Mouse (Mus musculus) small intestine, adult 2 months (tissue): ENCODE data around the gene Nkx3-2.

ENCODE experiments used
- CTCF ChIP-seq: fragments of 200-500 bp; IDR thresholded peaks from 2 replicates; pipeline ENCODE4 v1.5.1; 2012; ENCODE audit warnings: low read depth, mild to moderate bottlenecking, control low read depth, inconsistent platforms, low read length, moderate library complexity, mixed read lengths; ENCODE audit not compliant: insufficient replicate concordance, insufficient read length; ENCODE audit errors: extremely low read depth
- POLR2A ChIP-seq: fragments of 200-500 bp; IDR thresholded peaks from 2 replicates; pipeline ENCODE4 v1.6.1; 2012; ENCODE audit warnings: low read depth, mild to moderate bottlenecking, control low read depth, inconsistent platforms, low read length, moderate library complexity

- TF ChIP-seq CTCF = no peak
- no peak for TF ChIP-seq POLR2A
Measured at GRCm38 (mm10) chr5:41780026-41780425, 15.7 kb upstream of the Nkx3-2 start.
